Mouse (Mus musculus): ENCODE measurements around the gene Rab8a.

- TF ChIP-seq POLR2A (IDR thresholded peaks at IDR 0.05; ENCODE audit: insufficient read depth, low read depth, low read length), result no peak
- TF ChIP-seq EP300 (IDR thresholded peaks at IDR 0.05; ENCODE audit: insufficient read depth, low read depth, low read length), result no peak
- no peak for TF ChIP-seq CTCF (IDR thresholded peaks at IDR 0.05)
These were observed 50.8 kb downstream of the Rab8a start for GRCm38 (mm10) chr8:72211846-72212245.

All from heart, adult 2 months (tissue).